In the genomic region with DNA sequence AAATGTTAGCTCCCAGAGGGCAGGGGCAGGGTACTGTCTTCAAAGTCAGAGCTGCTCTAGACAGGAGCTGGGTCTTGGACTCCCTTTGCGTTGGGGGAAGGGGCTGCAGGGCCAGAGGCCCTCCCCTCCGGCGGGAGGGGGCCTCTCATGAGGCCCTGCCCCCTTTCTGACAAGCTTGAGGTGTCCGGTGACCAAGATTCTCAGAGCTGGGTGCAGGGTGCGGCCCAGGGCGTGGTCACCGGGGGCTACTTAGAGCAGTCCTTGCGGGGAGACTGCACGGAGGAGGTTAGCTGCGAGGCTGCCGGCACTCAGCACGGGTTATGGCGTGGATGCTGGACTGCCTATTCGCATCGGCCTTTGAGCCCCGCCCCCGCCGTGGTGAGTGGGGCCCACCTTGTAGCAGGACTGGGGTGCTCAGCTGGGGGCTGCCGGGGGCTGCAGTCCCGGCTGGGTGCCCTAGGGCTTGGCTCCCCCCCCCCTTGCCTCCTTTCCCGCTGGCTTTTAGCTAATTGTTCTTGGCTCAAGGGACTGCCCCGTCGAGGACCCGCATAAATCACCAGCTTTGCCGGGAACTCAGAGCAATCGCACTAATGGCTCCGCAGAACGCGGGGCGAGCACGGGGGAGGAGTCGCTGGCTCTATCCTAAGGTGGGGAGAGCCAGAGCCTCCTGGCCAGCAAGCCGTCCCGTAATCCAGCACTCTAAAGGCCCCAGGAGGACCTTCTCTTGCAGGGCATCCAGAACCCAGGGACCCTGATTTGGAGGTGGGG, we compare ENCODE assay signal across 9 mouse cellular contexts. TPM values are rescaled to one million over a fixed set of nuclear protein-coding genes. Genes with fewer than 3 reads are reported as not detected.
A peak's percentile ranks its signal among the peaks of the same experiment; 100 is the strongest.
DNase-seq lines count a peak whose midpoint lies in the region; ATAC-seq and TF ChIP-seq lines count a peak whose summit lies in the region.
"Had no signal": no experiment of that assay in that cellular context is flagged by ENCODE, and none has a peak within 500 bp of the region (broad histone marks: within the 10 kb centered on the region; RNA-seq: fewer than 3 reads in every experiment).

No protein-coding gene starts in this region.

- H3K4me3 ChIP-seq in kidney, postnatal 0 days (replicated peaks; ENCODE audit: low read depth, low read length), result peak overlapping the region; percentile 24
- H3K4me3 ChIP-seq in embryonic facial prominence, embryonic 12.5 days, result peak overlapping the region; percentile 36
- H3K4me3 ChIP-seq in limb, embryonic 10.5 days, result peak overlapping the region; percentile 50
- peak overlapping the region; percentile 10; the same call in 1 of the 2 replicates for H3K4me3 ChIP-seq in olfactory bulb, adult 2 months (ENCODE audit: insufficient read depth, low read depth, low read length)

- peak overlapping the region; percentile 50 for H3K4me2 ChIP-seq in kidney, postnatal 0 days (ENCODE audit: low read length)
- H3K4me2 ChIP-seq in embryonic facial prominence, embryonic 12.5 days (replicated peaks), result peak overlapping the region; percentile 59

- no peak for TF ChIP-seq CTCF in kidney, postnatal 0 days (IDR thresholded peaks at IDR 0.05; ENCODE audit: low read depth)
- TF ChIP-seq CTCF in olfactory bulb, adult 2 months (IDR thresholded peaks at IDR 0.05; ENCODE audit: insufficient read depth, low read depth, low read length), result no peak

- H3K27me3 ChIP-seq in kidney, postnatal 0 days (ENCODE audit: insufficient read depth, low read length), result no peaks in the 10 kb centered on the region
- 0 out of 2 replicates have a peak, but pooled peaks cover 4% of the 10 kb centered on the region for H3K27me3 ChIP-seq in embryonic facial prominence, embryonic 12.5 days
- H3K27me3 ChIP-seq in limb, embryonic 10.5 days (ENCODE audit: low read depth, poor library complexity, severe bottlenecking), result peaks cover 28% of the 10 kb centered on the region

- H3K9ac ChIP-seq in kidney, postnatal 0 days (ENCODE audit: low read depth, low read length), result no peak overlapping the region
- no peak overlapping the region for H3K9ac ChIP-seq in embryonic facial prominence, embryonic 12.5 days

- TF ChIP-seq POLR2A in olfactory bulb, adult 2 months (IDR thresholded peaks at IDR 0.05; ENCODE audit: insufficient read depth, low read depth, low read length), result no peak

- H3K27ac ChIP-seq in kidney, postnatal 0 days, result no peak overlapping the region
- no peak overlapping the region for H3K27ac ChIP-seq in embryonic facial prominence, embryonic 12.5 days
- H3K27ac ChIP-seq in limb, embryonic 10.5 days, result no peak overlapping the region
- no peak overlapping the region for H3K27ac ChIP-seq in olfactory bulb, adult 2 months (ENCODE audit: insufficient read depth, low read depth, low read length)
- H3K27ac ChIP-seq: macrophage had no signal

- 34% methylated on average over 34 of the region's 34 CpGs for WGBS in kidney, postnatal 0 days
- WGBS in embryonic facial prominence, embryonic 12.5 days, result 8% methylated on average over 34 of the region's 34 CpGs
- WGBS in limb, embryonic 10.5 days, result 14% methylated on average over 32 of the region's 34 CpGs
- 20% methylated on average over 34 of the region's 34 CpGs for WGBS in olfactory bulb, adult 2 months

- peak; percentile 22 for DNase-seq in kidney, postnatal 0 days (ENCODE audit: low spot score)
- no peak for DNase-seq in kidney, postnatal 36 days
- peak; percentile 39 for DNase-seq in limb, embryonic 10.5 days (ENCODE audit: low spot score)
- no peak for DNase-seq in cerebellum, adult 11 months
- no peak for DNase-seq in right cerebral cortex, adult 18-20 months
- DNase-seq in right cerebral cortex, adult 2 months (ENCODE audit: low spot score in 2 of 2), result no peak

- no peaks in the 10 kb centered on the region for H3K4me1 ChIP-seq in kidney, postnatal 0 days (replicated peaks; ENCODE audit: insufficient read depth, low read length)
- H3K4me1 ChIP-seq in embryonic facial prominence, embryonic 12.5 days, result no peaks in the 10 kb centered on the region
- H3K4me1 ChIP-seq in limb, embryonic 10.5 days, result no peaks in the 10 kb centered on the region
- H3K4me1 ChIP-seq in olfactory bulb, adult 2 months (ENCODE audit: control insufficient read depth, insufficient read depth, low read length), result peaks cover 5% of the 10 kb centered on the region; the same call in 1 of the 2 replicates

- no peaks in the 10 kb centered on the region for H3K36me3 ChIP-seq in kidney, postnatal 0 days (ENCODE audit: insufficient read depth, low read length)
- no peaks in the 10 kb centered on the region for H3K36me3 ChIP-seq in embryonic facial prominence, embryonic 12.5 days
- no peaks in the 10 kb centered on the region for H3K36me3 ChIP-seq in limb, embryonic 10.5 days

- no peaks in the 10 kb centered on the region for H3K9me3 ChIP-seq in kidney, postnatal 0 days (replicated peaks; ENCODE audit: low read length)
- H3K9me3 ChIP-seq in embryonic facial prominence, embryonic 12.5 days, result no peaks in the 10 kb centered on the region
- no peaks in the 10 kb centered on the region for H3K9me3 ChIP-seq in limb, embryonic 10.5 days (replicated peaks)

- peak; percentile 68; the same call in 1 of the 2 replicates for ATAC-seq in kidney, postnatal 0 days (replicated peaks; ENCODE audit: low FRiP score, low read depth)
- ATAC-seq in embryonic facial prominence, embryonic 12.5 days (ENCODE audit: insufficient number of reproducible peaks, insufficient read depth, low FRiP score, low TSS enrichment), result no peak

RNA-seq across cellular contexts. Expression of a gene that starts 6.7 kb away (rescaled TPM):
- 1.0 and 1.5 TPM in 2 replicates for polyA plus RNA-seq in kidney, postnatal 0 days (2015; fragmentation: Nextera tagmentation; extraction: Ambion mirVana)
- polyA plus RNA-seq in embryonic facial prominence, embryonic 12.5 days (2016; fragmentation: Nextera tagmentation; extraction: Ambion mirVana), result 1.5 and 1.6 TPM in 2 replicates
- polyA plus RNA-seq in limb, embryonic 10.5 days (2016; fragmentation: Nextera tagmentation; extraction: Ambion mirVana), result 0.34 and 0.73 TPM in 2 replicates
- not detected in 2 replicates for polyA plus RNA-seq in olfactory bulb, adult 2 months (2012; ENCODE audit: insufficient read depth, insufficient read length, low replicate concordance, missing spikeins)
- polyA plus RNA-seq: macrophage had no signal

Comparison
In these comparisons a context has a peak if more than half of its experiments do, and no peak if none do; other contexts are left out.
1. DNase-seq: peak in kidney, postnatal 0 days (single experiment) and limb, embryonic 10.5 days (single experiment); none in kidney, postnatal 36 days (0 of 2), cerebellum, adult 11 months (single experiment), right cerebral cortex, adult 18-20 months (single experiment) and right cerebral cortex, adult 2 months (0 of 2).
2. Peak in every context shown above with its lines, with median percentiles within 50 percentile points of each other: H3K4me3 ChIP-seq.